Mouse (Mus musculus): Measurements from ENCODE around the gene Thra.

DNA sequence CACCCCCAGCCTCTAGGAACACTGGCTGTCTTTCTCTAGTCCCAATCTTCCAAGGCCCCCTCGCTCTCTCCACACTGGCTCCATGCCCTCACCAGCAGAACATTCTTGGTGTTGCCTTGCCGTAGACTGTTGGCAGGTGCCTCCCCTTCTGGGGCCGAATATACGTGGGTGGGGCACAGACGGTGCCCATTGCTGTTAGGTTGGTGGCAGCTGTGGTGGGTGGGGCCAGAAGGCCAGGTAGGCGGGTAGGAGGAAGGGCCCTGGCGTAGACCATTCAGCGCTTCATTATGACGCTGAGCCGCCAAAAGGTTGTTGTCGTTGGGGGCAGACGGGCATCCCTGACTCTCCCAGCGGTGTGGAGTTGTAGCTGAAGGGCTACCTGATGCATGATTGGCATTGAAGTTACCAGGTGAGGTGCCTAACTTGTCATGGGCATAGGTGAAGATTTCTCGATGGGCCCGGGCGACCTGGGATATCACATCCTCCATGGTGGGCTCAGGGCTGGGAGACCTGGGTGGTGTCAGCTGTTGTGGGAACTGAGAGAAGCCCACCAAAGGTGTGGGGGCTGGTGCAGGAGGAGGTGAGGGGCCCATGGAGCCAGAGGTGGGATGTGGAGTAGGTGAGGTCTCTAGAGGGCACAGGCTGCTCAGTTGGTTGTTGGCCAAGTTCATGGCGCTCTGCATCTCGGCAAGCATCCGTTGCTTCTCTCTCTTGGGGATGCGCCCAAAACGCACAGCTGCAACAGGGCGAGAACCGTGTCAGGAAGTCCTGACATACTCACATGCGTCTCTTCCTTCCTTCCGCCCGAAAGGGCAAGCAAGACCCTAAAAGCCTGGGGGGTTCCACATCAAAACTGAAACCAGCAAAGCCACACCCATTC lies 29.9 kb downstream of the Thra start:
- TF ChIP-seq CTCF (IDR thresholded peaks at IDR 0.05; ENCODE audit: low read depth) (no peak), EP300 (IDR thresholded peaks at IDR 0.05; ENCODE audit: low read depth) (no peak)

All from liver, postnatal 0 days (tissue).